Mouse (Mus musculus) CH12.LX (cell line): ENCODE measurements around the gene Tmem30b. TPM values are rescaled to one million over a fixed set of nuclear protein-coding genes. Genes with fewer than 3 reads are reported as not detected.

Experiments used
- DNase-seq: peaks from one replicate; pipeline ENCODE4 v3.0.0-alpha.2; 2013; ENCODE audit errors: extremely low read depth
- H3K27ac ChIP-seq: 2 replicates; pipeline ENCODE4 v1.5.1; 2012; ENCODE audit warnings: low read depth, mild to moderate bottlenecking, control low read depth, moderate library complexity; ENCODE audit not compliant: insufficient read depth
- H3K27me3 ChIP-seq: replicated peaks from 2 replicates; pipeline ENCODE3; 2012; ENCODE audit warnings: inconsistent platforms
- H3K36me3 ChIP-seq, 2 experiments: replicated peaks in 1 of 2; 2 replicates each; pipeline versions ENCODE3 to v1.6.1; 2012; ENCODE audit warnings: inconsistent platforms in 1 of 2, low read length in 1 of 2, mild to moderate bottlenecking in 1 of 2, mixed read lengths in 1 of 2, moderate library complexity in 1 of 2; ENCODE audit not compliant: control insufficient read depth in 1 of 2, insufficient read depth in 1 of 2
- H3K4me1 ChIP-seq, 2 experiments: 2 replicates each; pipeline ENCODE4 v1.6.1; 2012; ENCODE audit warnings: inconsistent platforms in 1 of 2, moderate library complexity in 1 of 2; ENCODE audit not compliant: insufficient read depth in 2 of 2, control insufficient read depth in 1 of 2
- H3K4me2 ChIP-seq: 2 replicates; pipeline ENCODE4 v1.6.1; 2012; ENCODE audit warnings: low read depth, mild to moderate bottlenecking, control low read depth; ENCODE audit not compliant: poor library complexity, insufficient read depth, severe bottlenecking
- H3K4me3 ChIP-seq, 3 experiments: fragments of 150-350 bp in 1 of 3; sonication (generic) in 1 of 3; replicated peaks in 1 of 3; 2 replicates each; pipeline versions ENCODE3 to v1.5.1; 2011 to 2012; ENCODE audit warnings: low read depth in 2 of 3, low read length in 2 of 3, mild to moderate bottlenecking in 2 of 3, moderate library complexity in 2 of 3, control low read depth in 1 of 3, improper control_type of control experiment in 1 of 3, inconsistent platforms in 1 of 3, mixed read lengths in 1 of 3; ENCODE audit not compliant: poor library complexity in 1 of 3
- H3K79me2 ChIP-seq: replicated peaks from 2 replicates; pipeline ENCODE4 v1.6.1; 2012; ENCODE audit warnings: mild to moderate bottlenecking, moderate library complexity; ENCODE audit not compliant: control insufficient read depth, poor library complexity, insufficient read depth, severe bottlenecking; ENCODE audit errors: extremely low read depth
- H3K9ac ChIP-seq: 2 replicates; pipeline ENCODE4 v1.6.1; 2012; ENCODE audit warnings: low read depth, mild to moderate bottlenecking, control low read depth, moderate library complexity; ENCODE audit not compliant: insufficient read depth
- H3K9me3 ChIP-seq: replicated peaks from 2 replicates; pipeline ENCODE3; 2012; ENCODE audit warnings: low read length, inconsistent platforms, mixed read lengths
- EP300 ChIP-seq: IDR thresholded peaks from 2 replicates; pipeline ENCODE4 v1.6.1; 2011; ENCODE audit warnings: low read length, improper control_type of control experiment
- GABPA ChIP-seq: IDR thresholded peaks from 2 replicates; pipeline ENCODE4 v1.6.1; 2012; ENCODE audit warnings: low read depth, low read length, improper control_type of control experiment, inconsistent platforms; ENCODE audit not compliant: insufficient replicate concordance
- IRF4 ChIP-seq: IDR thresholded peaks from 2 replicates; pipeline ENCODE4 v1.6.1; 2014; ENCODE audit warnings: low read depth, mild to moderate bottlenecking, inconsistent platforms, low read length, improper control_type of control experiment
- JUN ChIP-seq: IDR thresholded peaks from 2 replicates; pipeline ENCODE4 v1.6.1; 2011; ENCODE audit warnings: low read depth, mild to moderate bottlenecking, low read length, improper control_type of control experiment, moderate library complexity; ENCODE audit not compliant: insufficient read depth
- JUND ChIP-seq: conservative IDR thresholded peaks from 2 replicates; pipeline ENCODE4 v1.6.1; 2011; ENCODE audit warnings: low read depth, low read length, improper control_type of control experiment
- MEF2A ChIP-seq: IDR thresholded peaks from 2 replicates; pipeline ENCODE4 v1.6.1; 2014; ENCODE audit warnings: low read depth, mild to moderate bottlenecking, inconsistent platforms, low read length, improper control_type of control experiment, borderline replicate concordance
- PAX5 ChIP-seq: IDR thresholded peaks from 2 replicates; pipeline ENCODE4 v1.6.1; 2012; ENCODE audit warnings: low read length, inconsistent platforms, mixed read lengths
- RAD21 ChIP-seq: IDR thresholded peaks from 2 replicates; pipeline ENCODE4 v1.6.1; 2011; ENCODE audit warnings: low read depth, mild to moderate bottlenecking, low read length, improper control_type of control experiment, moderate library complexity
- SIN3A ChIP-seq: IDR thresholded peaks from 2 replicates; pipeline ENCODE4 v1.6.1; 2012; ENCODE audit warnings: low read length, improper control_type of control experiment, inconsistent platforms
- SMC3 ChIP-seq: IDR thresholded peaks from 2 replicates; pipeline ENCODE4 v1.6.1; 2011; ENCODE audit warnings: low read depth, low read length, improper control_type of control experiment
- TBP ChIP-seq: conservative IDR thresholded peaks from 2 replicates; pipeline ENCODE4 v1.6.1; 2011; ENCODE audit warnings: low read depth, low read length, improper control_type of control experiment
- UBTF ChIP-seq: IDR thresholded peaks from 2 replicates; pipeline ENCODE4 v1.6.1; 2012; ENCODE audit warnings: low read depth, mild to moderate bottlenecking, inconsistent platforms, low read length, improper control_type of control experiment, moderate library complexity
- USF1 ChIP-seq: IDR thresholded peaks from 2 replicates; pipeline ENCODE4 v1.6.1; 2014; ENCODE audit warnings: low read depth, mild to moderate bottlenecking, inconsistent platforms, low read length, improper control_type of control experiment
- USF2 ChIP-seq: conservative IDR thresholded peaks from 2 replicates; pipeline ENCODE4 v1.6.1; 2011; ENCODE audit warnings: low read depth, low read length, improper control_type of control experiment
- ZMIZ1 ChIP-seq: IDR thresholded peaks from 2 replicates; pipeline ENCODE4 v1.6.1; 2012; ENCODE audit warnings: low read depth, mild to moderate bottlenecking, inconsistent platforms, low read length, improper control_type of control experiment
- dilution Hi-C: fragments of 300-500 bp; cut with MboI; formaldehyde crosslinking; loops from 2 replicates; pipeline ENCODE4 v1.14.3; 2020; ENCODE audit warnings: low sequenced_read_pairs; ENCODE audit not compliant: extremely low pct_unique_long_range_greater_than_20kb, extremely low pct_ligation_motif_present
- in situ Hi-C: fragments of 300-500 bp; cut with MboI; formaldehyde crosslinking; loops from 3 replicates; pipeline ENCODE4 v1.14.3; 2019; ENCODE audit warnings: low sequenced_read_pairs, low pct_ligation_motif_present, low pct_unique_long_range_greater_than_20kb, mixed read lengths
- polyA plus RNA-seq: library from polyadenylated mRNA; unstranded; fragments of >175 nt; gene quantifications from 2 replicates; pipeline ENCODE4 v1.2.1, GENCODE M21; 2012; ENCODE audit warnings: low read depth; ENCODE audit not compliant: insufficient read length
- total RNA-seq, 2 experiments: library from RNA; depleted of rRNA; stranded (reverse); fragments of 300-350 nt in 1 of 2; fragments of >200 nt in 1 of 2; gene quantifications; 2 replicates each; pipeline ENCODE4 v1.2.3; 2012 to 2014

The Tmem30b gene
- total and polyA plus RNA-seq, 3 experiments, result not detected

- dilution Hi-C loops (no loop called here), in situ Hi-C loops (no loop called here)
- H3K79me2 ChIP-seq, result no peaks in the 10 kb centered on the region
- H3K4me3 ChIP-seq, result no peak overlapping the region
- peaks cover 0 to 1% of the 10 kb centered on the region in 2 experiments for H3K36me3 ChIP-seq
- TF ChIP-seq GABPA, result no peak
- no peak for TF ChIP-seq ZMIZ1
- no peak for TF ChIP-seq UBTF
- TF ChIP-seq SMC3, result no peak
- no peak for TF ChIP-seq SIN3A
- no peak for TF ChIP-seq TBP
- peaks cover 0 to 3% of the 10 kb centered on the region in 2 experiments; a peak in 2 of 4 replicates for H3K4me1 ChIP-seq
- no peak overlapping the region for H3K9ac ChIP-seq
- peaks cover 14% of the 10 kb centered on the region for H3K9me3 ChIP-seq
- H3K4me2 ChIP-seq, result no peak overlapping the region
- H3K27me3 ChIP-seq, result no peaks in the 10 kb centered on the region
- no peak overlapping the region for H3K27ac ChIP-seq
- DNase-seq, result no peak
Measured at GRCm38 (mm10) chr12:73544736-73545671, 1.2 kb downstream of the Tmem30b start.

GRCm38 (mm10) chr12:73543191-73543590, 3.0 kb downstream of the Tmem30b start:
- peaks cover 0 to 6% of the 10 kb centered on the region in 2 experiments; a peak in 2 of 4 replicates for H3K4me1 ChIP-seq
- H3K36me3 ChIP-seq, result peaks cover 0 to 2% of the 10 kb centered on the region in 2 experiments
- no peak overlapping the region for H3K9ac ChIP-seq
- in situ Hi-C loops (no loop called here), dilution Hi-C loops (no loop called here)
- no peak overlapping the region for H3K4me3 ChIP-seq
- TF ChIP-seq USF2, result no peak
- TF ChIP-seq PAX5, result no peak
- TF ChIP-seq RAD21, result no peak
- TF ChIP-seq MEF2A, result no peak
- TF ChIP-seq JUN, result no peak
- TF ChIP-seq JUND, result no peak
- TF ChIP-seq EP300, result no peak
- no peak for TF ChIP-seq IRF4
- no peak for TF ChIP-seq GABPA
- no peak for TF ChIP-seq USF1
- no peak overlapping the region for H3K27ac ChIP-seq
- H3K79me2 ChIP-seq, result no peaks in the 10 kb centered on the region
- H3K9me3 ChIP-seq, result peaks cover 14% of the 10 kb centered on the region
- no peak overlapping the region for H3K4me2 ChIP-seq
- H3K27me3 ChIP-seq, result no peaks in the 10 kb centered on the region
- DNase-seq, result no peak
